Mouse (Mus musculus) olfactory bulb, adult 2 months (tissue): Measurements from ENCODE around the gene Cdc14a.

Experiments used
- CTCF ChIP-seq: fragments of 200-500 bp; IDR thresholded peaks from 2 replicates; pipeline ENCODE4 v1.5.1; 2012; ENCODE audit warnings: low read depth, mild to moderate bottlenecking, low read length, moderate library complexity; ENCODE audit not compliant: insufficient read depth
- POLR2A ChIP-seq: fragments of 200-500 bp; IDR thresholded peaks from 2 replicates; pipeline ENCODE4 v1.6.1; 2012; ENCODE audit warnings: mild to moderate bottlenecking, low read depth, low read length, moderate library complexity; ENCODE audit not compliant: insufficient read depth

GRCm38 (mm10) chr3:116249026-116249425, 174.8 kb downstream of the Cdc14a start:
- no peak for TF ChIP-seq CTCF
- TF ChIP-seq POLR2A: no peak
